Mouse (Mus musculus): Measurements from ENCODE around the gene Syt6. TPM values are rescaled to one million over a fixed set of nuclear protein-coding genes. Genes with fewer than 3 reads are reported as not detected.

Syt6 gene
- polyA plus RNA-seq, 1 experiment = not detected

DNA sequence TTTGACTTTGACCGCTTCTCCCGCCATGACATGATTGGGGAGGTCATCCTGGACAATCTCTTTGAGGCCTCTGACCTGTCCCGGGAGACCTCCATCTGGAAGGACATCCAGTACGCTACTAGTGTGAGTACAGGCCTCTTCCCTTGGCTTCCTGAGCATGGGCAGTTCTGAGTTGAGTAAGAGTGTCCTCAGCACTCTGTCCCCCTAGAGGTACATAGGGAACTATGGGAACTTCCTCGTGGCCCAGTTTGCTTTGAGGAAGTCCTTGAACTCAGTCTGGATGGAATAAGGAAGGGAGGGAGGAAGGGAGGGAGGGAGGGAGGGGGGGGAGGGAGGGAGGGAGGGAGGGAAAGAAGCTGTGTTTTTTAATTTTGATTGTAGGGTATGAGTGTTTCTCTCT, 12.6 kb downstream of the Syt6 start:
- TF ChIP-seq GATA1 (IDR thresholded peaks at IDR 0.05; ENCODE audit: low read length) = no peak

DNA sequence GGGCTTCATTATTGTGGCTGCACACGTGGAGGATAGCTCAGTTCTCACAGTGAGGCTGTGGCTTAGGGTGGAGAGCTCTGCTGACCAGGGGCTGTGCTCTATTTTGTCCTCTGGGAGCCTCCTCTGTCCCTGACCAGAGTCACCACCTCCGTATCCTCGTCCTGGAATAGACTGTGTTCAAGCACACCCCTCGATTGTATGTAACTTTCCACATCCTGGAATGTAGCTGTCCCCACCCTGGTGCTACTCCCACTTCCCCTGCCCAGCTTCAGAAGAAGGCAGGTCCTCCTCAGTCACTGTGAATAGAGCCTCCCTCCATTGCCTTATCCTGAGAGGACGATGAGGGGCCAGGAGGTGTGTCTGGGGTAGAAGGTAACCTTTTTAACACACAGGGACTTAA, 14.6 kb downstream of the Syt6 start:
- no peak for TF ChIP-seq GATA1 (IDR thresholded peaks at IDR 0.05; ENCODE audit: low read length)

- TF ChIP-seq GATA1 (IDR thresholded peaks at IDR 0.05; ENCODE audit: low read length) = no peak
These were observed 17.6 kb downstream of the Syt6 start for GRCm38 (mm10) chr3:103592636-103593035.

DNA sequence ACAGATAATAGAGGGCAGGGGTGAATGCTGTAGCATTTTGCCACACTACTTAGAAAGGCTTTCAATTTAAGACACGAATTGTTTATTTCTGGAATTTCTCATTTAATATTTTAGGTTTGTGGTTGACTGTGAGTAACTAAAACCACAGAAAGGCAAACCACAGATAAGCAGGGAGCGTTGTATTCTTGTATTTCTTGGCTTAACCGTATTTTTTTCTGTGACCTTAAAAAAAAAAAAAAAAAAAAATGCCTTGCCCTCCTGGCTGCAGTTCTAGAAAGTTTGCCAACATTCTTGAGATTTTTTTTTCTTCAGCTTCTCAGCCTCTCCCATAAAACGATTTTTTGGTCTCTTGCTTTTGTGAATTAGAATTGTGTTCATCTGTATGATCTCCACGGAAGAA, 18.6 kb downstream of the Syt6 start:
- TF ChIP-seq GATA1 (IDR thresholded peaks at IDR 0.05; ENCODE audit: low read length) = no peak

GRCm38 (mm10) chr3:103595271-103595810, 20.3 kb downstream of the Syt6 start:
- TF ChIP-seq GATA1 (IDR thresholded peaks at IDR 0.05; ENCODE audit: low read length) = no peak

DNA sequence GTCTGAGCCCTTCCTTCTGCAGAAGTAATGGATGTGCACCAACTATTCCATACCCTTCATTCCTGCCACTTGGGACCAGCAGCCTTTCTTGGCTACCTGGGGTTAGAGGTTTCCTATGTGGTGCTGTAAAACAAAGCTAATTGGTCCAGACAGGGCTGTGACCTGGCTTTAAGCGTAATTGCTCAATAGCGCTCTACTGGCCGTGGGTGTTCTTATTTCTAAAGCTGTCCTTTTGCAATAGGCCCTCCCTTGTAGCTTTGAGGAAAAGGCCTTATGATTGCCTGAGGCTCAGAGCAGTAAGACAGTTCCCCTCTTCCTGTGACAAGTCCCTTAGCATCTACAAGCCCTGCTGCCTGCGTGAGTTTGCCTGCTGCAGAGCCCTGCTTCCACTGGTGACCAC, 22.6 kb downstream of the Syt6 start:
- TF ChIP-seq GATA1 (IDR thresholded peaks at IDR 0.05; ENCODE audit: low read length) = no peak

- no peak for TF ChIP-seq GATA1 (IDR thresholded peaks at IDR 0.05; ENCODE audit: low read length)
These were observed 26.0 kb downstream of the Syt6 start for GRCm38 (mm10) chr3:103601011-103601410.

- TF ChIP-seq GATA1 (IDR thresholded peaks at IDR 0.05; ENCODE audit: low read length) = no peak
These were observed 26.5 kb downstream of the Syt6 start for GRCm38 (mm10) chr3:103601561-103601960.

GRCm38 (mm10) chr3:103606045-103606597, 31.1 kb downstream of the Syt6 start:
- no peak for TF ChIP-seq GATA1 (IDR thresholded peaks at IDR 0.05; ENCODE audit: low read length)

DNA sequence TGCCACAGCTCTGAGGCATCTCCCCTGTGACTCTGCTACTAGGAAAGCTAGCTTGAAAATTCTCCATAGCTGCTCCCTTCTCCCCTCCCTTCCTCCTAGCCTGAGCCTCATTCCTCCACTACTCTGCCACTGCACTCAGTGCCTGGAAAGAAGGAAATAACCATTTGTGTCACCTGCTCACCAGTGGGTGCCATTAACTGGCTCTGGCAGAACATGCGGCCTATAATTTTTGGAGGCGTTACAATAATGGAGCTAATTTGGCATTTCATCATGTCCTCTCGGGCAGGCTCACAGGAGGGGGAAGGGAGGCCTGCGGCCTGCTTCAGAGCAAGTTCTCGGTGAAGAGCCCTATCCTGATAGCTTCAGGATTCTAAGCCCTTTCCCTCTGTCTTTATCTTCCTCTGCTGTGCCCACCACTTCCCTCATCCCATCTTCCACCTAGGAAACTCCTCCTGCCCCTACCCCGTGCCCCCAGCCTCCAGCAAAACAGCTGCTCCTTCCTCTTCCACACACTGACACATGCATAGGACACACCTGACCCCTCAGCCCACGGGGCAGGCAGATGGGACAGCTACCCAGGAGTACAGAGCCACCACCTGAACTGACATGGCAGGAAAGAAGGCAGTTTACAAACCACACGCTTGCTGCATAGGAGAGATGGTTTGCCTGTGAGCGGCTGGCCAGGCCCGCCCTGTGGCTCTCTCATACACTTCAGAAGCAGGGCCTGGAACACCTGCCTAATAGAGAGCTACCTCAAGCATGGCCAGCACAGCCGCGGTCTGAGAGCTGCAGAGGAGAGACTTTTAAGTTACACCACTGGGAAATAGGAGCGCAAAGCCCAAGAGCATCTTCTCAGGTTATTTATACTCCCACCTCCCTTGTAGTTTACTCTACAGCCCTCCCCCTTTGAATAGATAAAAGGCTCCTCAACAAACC, 31.9 kb downstream of the Syt6 start:
- TF ChIP-seq GATA1 (IDR thresholded peaks at IDR 0.05; ENCODE audit: low read length) = no peak

- no peak for TF ChIP-seq GATA1 (IDR thresholded peaks at IDR 0.05; ENCODE audit: low read length)
These were observed 35.2 kb downstream of the Syt6 start for GRCm38 (mm10) chr3:103610231-103610630.

DNA sequence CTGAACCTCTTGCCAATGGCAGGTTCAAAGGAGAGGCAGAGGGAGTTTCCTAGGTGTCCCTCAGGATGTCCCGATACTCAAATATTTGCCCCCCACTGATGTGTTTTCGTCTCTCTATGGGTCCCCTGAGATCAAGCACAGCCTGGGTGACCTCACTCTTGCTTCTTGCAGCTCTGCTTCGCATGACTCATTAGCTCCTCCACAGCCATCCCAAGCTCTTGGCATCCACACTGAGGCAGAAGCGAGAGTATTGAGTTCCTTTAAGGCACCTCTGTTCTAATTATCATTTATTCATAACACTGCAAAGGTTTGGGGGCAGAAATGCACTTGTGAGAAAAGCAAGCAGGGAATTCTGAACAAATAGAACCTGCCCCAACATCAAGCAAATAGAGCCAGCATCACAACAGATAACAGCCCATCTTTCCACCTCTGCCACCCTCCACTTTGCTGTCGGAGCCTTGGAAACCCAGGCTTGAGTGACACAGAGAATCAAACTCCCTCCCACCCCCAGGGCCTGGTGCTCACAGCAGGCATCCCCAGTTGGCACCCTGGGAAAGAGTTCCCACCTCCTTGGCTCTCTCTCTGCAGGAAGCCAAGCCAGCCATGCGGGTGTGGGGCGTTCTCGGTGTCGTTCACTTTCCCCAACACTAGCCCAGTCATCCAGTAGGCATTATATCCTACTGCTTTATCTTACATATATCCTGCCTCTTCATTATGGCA, 37.8 kb downstream of the Syt6 start:
- no peak for TF ChIP-seq GATA1 (IDR thresholded peaks at IDR 0.05; ENCODE audit: low read length)

DNA sequence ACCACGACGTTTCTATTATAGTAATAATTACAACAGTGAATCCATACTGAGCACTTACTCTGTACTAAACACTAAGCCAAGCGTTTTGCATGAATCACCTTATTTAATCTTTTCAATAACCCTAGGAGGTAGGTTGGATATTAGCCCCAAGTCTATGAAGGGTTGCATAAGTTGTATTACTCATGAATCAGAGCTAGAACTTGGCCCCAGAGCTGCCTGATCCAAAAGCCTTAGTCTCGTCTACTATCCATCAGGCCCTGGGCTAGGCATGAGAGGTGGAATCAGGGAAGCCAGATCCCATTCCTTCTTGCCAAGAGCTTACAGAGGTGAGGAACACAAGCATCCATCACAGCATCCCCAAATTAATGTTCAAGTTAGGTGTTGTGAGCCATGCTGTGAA, 40.6 kb downstream of the Syt6 start:
- TF ChIP-seq GATA1 (IDR thresholded peaks at IDR 0.05; ENCODE audit: low read length) = no peak

GRCm38 (mm10) chr3:103616981-103617380, 42.0 kb downstream of the Syt6 start:
- TF ChIP-seq GATA1 (IDR thresholded peaks at IDR 0.05; ENCODE audit: low read length) = no peak

- no peak for TF ChIP-seq GATA1 (IDR thresholded peaks at IDR 0.05; ENCODE audit: low read length)
These were observed 45.1 kb downstream of the Syt6 start for GRCm38 (mm10) chr3:103620101-103620500.

GRCm38 (mm10) chr3:103623893-103624470, 49.0 kb downstream of the Syt6 start:
- TF ChIP-seq GATA1 (IDR thresholded peaks at IDR 0.05; ENCODE audit: low read length) = no peak
